Mouse (Mus musculus) heart, postnatal 36 days (tissue): ENCODE measurements around the gene Dgka. TPM values are rescaled to one million over a fixed set of nuclear protein-coding genes. Genes with fewer than 3 reads are reported as not detected.

ENCODE experiments used
- DNase-seq, 2 experiments: peaks; one replicate each; pipeline ENCODE4 v3.0.0; 2021 to 2022
- intact Hi-C: fragments of 180-260 bp; cut with DNase I; formaldehyde crosslinking; loops from one replicate; pipeline ENCODE4 v1.15.1; 2025
- total RNA-seq, 2 experiments: library from RNA; stranded (reverse); gene quantifications; 2 replicates each; pipeline ENCODE4 v1.2.3; 2021

Gene Dgka
- 10 to 100 TPM; 11.5 to 12.8 TPM for total RNA-seq

- peak; percentile 18 to 43 for DNase-seq
- intact Hi-C loops = loop anchor here (5.0 kb wide), 2 partner anchors 118 to 152 kb away; partner anchors contain the start of gene Rps26
Measured at GRCm38 (mm10) chr10:128744680-128745601, at the start of gene Dgka. TSS of gene Dgka (minus strand) at chr10:128744855.

GRCm38 (mm10) chr10:128794391-128794790, 49.7 kb upstream of the Dgka start:
- DNase-seq = no peak
- intact Hi-C loops = no loop called here

- DNase-seq = no peak
Measured at GRCm38 (mm10) chr10:128793258-128793657, 48.6 kb upstream of the Dgka start.

GRCm38 (mm10) chr10:128792041-128792440, 47.4 kb upstream of the Dgka start:
- intact Hi-C loops = no loop called here
- DNase-seq = no peak

More at GRCm38 (mm10) chr10:128793258-128793657, 48.6 kb upstream of the Dgka start:
- intact Hi-C loops = no loop called here

GRCm38 (mm10) chr10:128790398-128791124, 45.9 kb upstream of the Dgka start, which contains the start of gene Mmp19:
TSS of gene Mmp19 (plus strand) at chr10:128790910.
- intact Hi-C loops = no loop called here
- peak in 1 of 2 experiments; percentile 54 for DNase-seq

- peak in 1 of 2 experiments; percentile 21 for DNase-seq
- intact Hi-C loops = no loop called here
Measured at GRCm38 (mm10) chr10:128780200-128780599, 35.5 kb upstream of the Dgka start.

- intact Hi-C loops = loop anchor here (1.0 to 2.0 kb wide), 2 partner anchors 24 to 28 kb away; no protein-coding TSS in a partner anchor
- DNase-seq = peak; percentile 85
Measured at GRCm38 (mm10) chr10:128779011-128779795, 34.5 kb upstream of the Dgka start.

- peak in 1 of 2 experiments; percentile 16 for DNase-seq
- intact Hi-C loops = loop anchor here (2.0 kb wide), 1 partner anchor 28 kb away; no protein-coding TSS in a partner anchor
Measured at GRCm38 (mm10) chr10:128778441-128778840, 33.8 kb upstream of the Dgka start.

GRCm38 (mm10) chr10:128773685-128774084, 29.0 kb upstream of the Dgka start:
- no peak for DNase-seq
- intact Hi-C loops = loop anchor here (2.0 kb wide), 1 partner anchor 119 kb away; no protein-coding TSS in a partner anchor

GRCm38 (mm10) chr10:128772895-128773294, 28.2 kb upstream of the Dgka start:
- intact Hi-C loops = loop anchor here (2.0 kb wide), 1 partner anchor 120 kb away; no protein-coding TSS in a partner anchor

GRCm38 (mm10) chr10:128748252-128748864, 3.7 kb upstream of the Dgka start:
- peak in 1 of 2 experiments; percentile 71 for DNase-seq
- intact Hi-C loops = loop anchor here (1.0 to 5.0 kb wide), 3 partner anchors 56 to 149 kb away; partner anchors contain the start of genes Dnajc14, Rps26 and Tmem198b

More at GRCm38 (mm10) chr10:128772895-128773294, 28.2 kb upstream of the Dgka start:
- DNase-seq = no peak

- intact Hi-C loops = loop anchor here (1.0 to 5.0 kb wide), 3 partner anchors 57 to 150 kb away; partner anchors contain the start of genes Dnajc14, Rps26 and Tmem198b
Measured at GRCm38 (mm10) chr10:128747646-128748251, 3.1 kb upstream of the Dgka start, which contains the start of gene Pym1. TSS of gene Pym1 (plus strand) at chr10:128747889.

GRCm38 (mm10) chr10:128746972-128747645, 2.5 kb upstream of the Dgka start:
- DNase-seq = no peak
- intact Hi-C loops = loop anchor here (5.0 kb wide), 2 partner anchors 120 to 150 kb away; partner anchors contain the start of gene Rps26

More at GRCm38 (mm10) chr10:128747646-128748251, 3.1 kb upstream of the Dgka start, which contains the start of gene Pym1:
- peak; percentile 76 to 82 for DNase-seq

- intact Hi-C loops = loop anchor here (5.0 kb wide), 2 partner anchors 119 to 151 kb away; partner anchors contain the start of gene Rps26
- peak in 1 of 2 experiments; percentile 5 for DNase-seq
Measured at GRCm38 (mm10) chr10:128745946-128746613, 1.4 kb upstream of the Dgka start.

- intact Hi-C loops = no loop called here
- DNase-seq = no peak
Measured at GRCm38 (mm10) chr10:128744211-128744610, 444 bp downstream of the Dgka start.

GRCm38 (mm10) chr10:128743791-128744191, 864 bp downstream of the Dgka start:
- intact Hi-C loops = no loop called here

GRCm38 (mm10) chr10:128743235-128743634, 1.4 kb downstream of the Dgka start:
- intact Hi-C loops = no loop called here
- DNase-seq = peak; percentile 3 to 25

More at GRCm38 (mm10) chr10:128743791-128744191, 864 bp downstream of the Dgka start:
- peak; percentile 67 to 86 for DNase-seq
